Comparison of ENCODE assay signal across 21 mouse cellular contexts in the genomic region with DNA sequence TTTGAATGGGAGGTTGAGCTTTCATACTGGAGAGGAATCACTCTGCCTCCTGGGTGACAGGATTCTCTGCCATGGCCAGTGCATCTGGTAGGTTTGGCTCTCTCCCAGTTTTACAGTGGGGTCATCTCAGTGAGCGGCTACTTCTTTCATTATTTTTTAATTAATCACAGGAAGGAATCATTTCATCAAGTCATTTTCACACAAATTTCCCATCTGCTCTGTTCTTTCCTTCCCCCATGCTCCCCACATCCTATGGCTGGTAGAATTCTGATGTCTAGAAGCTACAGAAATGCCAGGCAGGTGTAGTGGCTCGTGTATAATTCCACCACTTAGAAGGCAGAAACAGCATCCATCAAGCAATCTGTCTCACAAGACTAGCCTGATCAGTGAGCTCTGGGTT. TPM values are rescaled to one million over a fixed set of nuclear protein-coding genes. Genes with fewer than 3 reads are reported as not detected.
DNase-seq lines count a peak whose midpoint lies in the region; ATAC-seq and TF ChIP-seq lines count a peak whose summit lies in the region.
"Had no signal": no experiment of that assay in that cellular context is flagged by ENCODE, and none has a peak within 500 bp of the region (broad histone marks: within the 10 kb centered on the region; RNA-seq: fewer than 3 reads in every experiment).

No protein-coding gene starts in this region.

- DNase-seq in forebrain, embryonic 11.5 days (ENCODE audit: low spot score): no peak
- DNase-seq in midbrain, postnatal 0 days (ENCODE audit: low spot score): peak; percentile 83
- no peak for DNase-seq in midbrain, embryonic 10.5 days (ENCODE audit: low spot score)
- peak; percentile 84 for DNase-seq in cerebellum, adult 9-11 months
- no peak for DNase-seq in spleen, postnatal 14 days (ENCODE audit: low spot score in 2 of 2)
- no peak for DNase-seq in gastrocnemius, postnatal 36 days
- DNase-seq: adrenal gland, postnatal 14 days; gastrocnemius, postnatal 10 days; kidney, postnatal 36 days; layer of hippocampus, postnatal 36 days; liver, embryonic 13.5 days; lung, adult 2 months; lung, postnatal 14 days; right cerebral cortex, postnatal 14 days had no signal

- no peak overlapping the region for H3K9ac ChIP-seq in forebrain, embryonic 16.5 days (replicated peaks; ENCODE audit: low read depth, low read length)
- H3K9ac ChIP-seq in forebrain, embryonic 11.5 days (ENCODE audit: low read length): no peak overlapping the region
- no peak overlapping the region for H3K9ac ChIP-seq in midbrain, postnatal 0 days (replicated peaks; ENCODE audit: low read length, poor library complexity, severe bottlenecking)
- H3K9ac ChIP-seq: kidney, embryonic 15.5 days; liver, embryonic 13.5 days; midbrain, embryonic 13.5 days had no signal

- intact Hi-C loops in gastrocnemius, postnatal 36 days (cut with DNase I): no loop called here

- no peaks in the 10 kb centered on the region for H3K9me3 ChIP-seq in forebrain, embryonic 16.5 days (ENCODE audit: control insufficient read depth, low read length)
- H3K9me3 ChIP-seq in forebrain, embryonic 11.5 days (ENCODE audit: control insufficient read depth, low read length): no peaks in the 10 kb centered on the region
- H3K9me3 ChIP-seq in midbrain, postnatal 0 days (ENCODE audit: low read length): no peaks in the 10 kb centered on the region
- H3K9me3 ChIP-seq in midbrain, embryonic 10.5 days (replicated peaks): no peaks in the 10 kb centered on the region
- H3K9me3 ChIP-seq: forebrain, embryonic 10.5 days; kidney, embryonic 15.5 days; liver, embryonic 13.5 days; midbrain, embryonic 13.5 days had no signal

- 55% methylated on average over 2 of the region's 2 CpGs for WGBS in forebrain, embryonic 16.5 days
- 89% methylated on average over 2 of the region's 2 CpGs for WGBS in forebrain, embryonic 11.5 days
- 72% methylated on average over 2 of the region's 2 CpGs for WGBS in midbrain, postnatal 0 days
- 96% methylated on average over 2 of the region's 2 CpGs for WGBS in midbrain, embryonic 10.5 days

- H3K4me1 ChIP-seq in forebrain, embryonic 16.5 days (replicated peaks; ENCODE audit: control insufficient read depth, insufficient read depth, low read length): peaks cover 17% of the 10 kb centered on the region; the same call in 1 of the 2 replicates
- no peaks in the 10 kb centered on the region for H3K4me1 ChIP-seq in forebrain, embryonic 11.5 days (replicated peaks; ENCODE audit: control insufficient read depth, insufficient read depth, low read length)
- H3K4me1 ChIP-seq in midbrain, postnatal 0 days (ENCODE audit: insufficient read depth, low read length): peaks cover 7% of the 10 kb centered on the region; the same call in 1 of the 2 replicates
- peaks cover 18% of the 10 kb centered on the region for H3K4me1 ChIP-seq in midbrain, embryonic 10.5 days
- H3K4me1 ChIP-seq: kidney, embryonic 15.5 days; liver, embryonic 13.5 days had no signal

- peak overlapping the region; percentile 37; the same call in 1 of the 2 replicates for H3K27ac ChIP-seq in forebrain, embryonic 16.5 days (ENCODE audit: low read length)
- no peak overlapping the region for H3K27ac ChIP-seq in forebrain, embryonic 11.5 days (ENCODE audit: low read depth, low read length)
- no peak overlapping the region for H3K27ac ChIP-seq in midbrain, postnatal 0 days (ENCODE audit: low read depth, low read length)
- no peak overlapping the region; the same call in 1 of the 2 replicates for H3K27ac ChIP-seq in midbrain, embryonic 10.5 days (replicated peaks)
- H3K27ac ChIP-seq: forebrain, embryonic 10.5 days; kidney, embryonic 15.5 days; liver, embryonic 13.5 days; midbrain, embryonic 13.5 days had no signal

- no peak for TF ChIP-seq CTCF in midbrain, postnatal 0 days (IDR thresholded peaks at IDR 0.05)

- no peak overlapping the region for H3K4me3 ChIP-seq in forebrain, embryonic 16.5 days (replicated peaks; ENCODE audit: low read length)
- no peak overlapping the region for H3K4me3 ChIP-seq in forebrain, embryonic 11.5 days (ENCODE audit: low read depth, low read length)
- H3K4me3 ChIP-seq in midbrain, postnatal 0 days (ENCODE audit: low read depth, low read length): no peak overlapping the region
- no peak overlapping the region for H3K4me3 ChIP-seq in midbrain, embryonic 10.5 days
- H3K4me3 ChIP-seq: forebrain, embryonic 10.5 days; kidney, embryonic 15.5 days; liver, embryonic 13.5 days; midbrain, embryonic 13.5 days had no signal

- ATAC-seq in forebrain, embryonic 16.5 days: no peak
- ATAC-seq in forebrain, embryonic 11.5 days (replicated peaks; ENCODE audit: low FRiP score): no peak
- ATAC-seq in midbrain, postnatal 0 days (ENCODE audit: low FRiP score): peak; percentile 38; the same call in 1 of the 2 replicates
- ATAC-seq: CD4-positive, CD25-positive, alpha-beta regulatory T cell, adult 4 months; intestine, postnatal 0 days; midbrain, embryonic 13.5 days had no signal

- no peaks in the 10 kb centered on the region for H3K36me3 ChIP-seq in forebrain, embryonic 16.5 days (ENCODE audit: control insufficient read depth, insufficient read depth)
- H3K36me3 ChIP-seq in forebrain, embryonic 11.5 days (ENCODE audit: control insufficient read depth, insufficient read depth, low read length): no peaks in the 10 kb centered on the region
- H3K36me3 ChIP-seq in midbrain, postnatal 0 days (ENCODE audit: insufficient read depth, low read length): no peaks in the 10 kb centered on the region
- H3K36me3 ChIP-seq in midbrain, embryonic 10.5 days: no peaks in the 10 kb centered on the region
- H3K36me3 ChIP-seq: forebrain, embryonic 10.5 days; kidney, embryonic 15.5 days; liver, embryonic 13.5 days; midbrain, embryonic 13.5 days had no signal

- H3K27me3 ChIP-seq in forebrain, embryonic 16.5 days (replicated peaks; ENCODE audit: control insufficient read depth, insufficient read depth, low read length): no peaks in the 10 kb centered on the region
- no peaks in the 10 kb centered on the region for H3K27me3 ChIP-seq in forebrain, embryonic 11.5 days (ENCODE audit: control insufficient read depth, insufficient read depth, low read length)
- H3K27me3 ChIP-seq in midbrain, postnatal 0 days (ENCODE audit: insufficient read depth, low read length): no peaks in the 10 kb centered on the region
- no peaks in the 10 kb centered on the region for H3K27me3 ChIP-seq in midbrain, embryonic 10.5 days (ENCODE audit: low read depth, poor library complexity, severe bottlenecking)
- H3K27me3 ChIP-seq: kidney, embryonic 15.5 days; liver, embryonic 13.5 days; midbrain, embryonic 13.5 days had no signal

- H3K4me2 ChIP-seq in forebrain, embryonic 16.5 days (ENCODE audit: low read length): no peak overlapping the region
- H3K4me2 ChIP-seq in forebrain, embryonic 11.5 days (ENCODE audit: low read depth, low read length, severe bottlenecking): no peak overlapping the region
- H3K4me2 ChIP-seq in midbrain, postnatal 0 days (ENCODE audit: low read depth, low read length, poor library complexity, severe bottlenecking): no peak overlapping the region
- H3K4me2 ChIP-seq: heart, embryonic 11.5 days; kidney, embryonic 15.5 days; liver, embryonic 13.5 days; midbrain, embryonic 13.5 days had no signal

RNA-seq across cellular contexts. Expression of gene Kctd3, which starts 56.1 kb away (rescaled TPM):
- polyA plus RNA-seq in forebrain, embryonic 16.5 days (2015; fragmentation: Nextera tagmentation; extraction: Ambion mirVana): 43.9 and 46.7 TPM in 2 replicates
- polyA plus RNA-seq in forebrain, embryonic 11.5 days (2014; fragmentation: Nextera tagmentation; extraction: Ambion mirVana): 36.4 and 44.6 TPM in 2 replicates
- total RNA-seq in midbrain, postnatal 0 days (2014; rRNA removed): 86.8 and 90.4 TPM in 2 replicates
- polyA plus RNA-seq in midbrain, postnatal 0 days (2015; fragmentation: Nextera tagmentation; extraction: Ambion mirVana): 47.4 and 47.7 TPM in 2 replicates
- 28.6 and 31.1 TPM in 2 replicates for polyA plus RNA-seq in midbrain, embryonic 10.5 days (2016; fragmentation: Nextera tagmentation; extraction: Ambion mirVana)
- total RNA-seq in gastrocnemius, postnatal 36 days (2021): 10 to 100 TPM; 21.4 to 23.3 TPM

Comparison
In these comparisons a context has a peak if more than half of its experiments do, and no peak if none do; other contexts are left out.
1. DNase-seq: peak in midbrain, postnatal 0 days (single experiment) and cerebellum, adult 9-11 months (single experiment); none in forebrain, embryonic 11.5 days (single experiment), midbrain, embryonic 10.5 days (single experiment), spleen, postnatal 14 days (0 of 2) and gastrocnemius, postnatal 36 days (0 of 2).